ENCODE assay signal across 8 mouse cellular contexts in the genomic region with DNA sequence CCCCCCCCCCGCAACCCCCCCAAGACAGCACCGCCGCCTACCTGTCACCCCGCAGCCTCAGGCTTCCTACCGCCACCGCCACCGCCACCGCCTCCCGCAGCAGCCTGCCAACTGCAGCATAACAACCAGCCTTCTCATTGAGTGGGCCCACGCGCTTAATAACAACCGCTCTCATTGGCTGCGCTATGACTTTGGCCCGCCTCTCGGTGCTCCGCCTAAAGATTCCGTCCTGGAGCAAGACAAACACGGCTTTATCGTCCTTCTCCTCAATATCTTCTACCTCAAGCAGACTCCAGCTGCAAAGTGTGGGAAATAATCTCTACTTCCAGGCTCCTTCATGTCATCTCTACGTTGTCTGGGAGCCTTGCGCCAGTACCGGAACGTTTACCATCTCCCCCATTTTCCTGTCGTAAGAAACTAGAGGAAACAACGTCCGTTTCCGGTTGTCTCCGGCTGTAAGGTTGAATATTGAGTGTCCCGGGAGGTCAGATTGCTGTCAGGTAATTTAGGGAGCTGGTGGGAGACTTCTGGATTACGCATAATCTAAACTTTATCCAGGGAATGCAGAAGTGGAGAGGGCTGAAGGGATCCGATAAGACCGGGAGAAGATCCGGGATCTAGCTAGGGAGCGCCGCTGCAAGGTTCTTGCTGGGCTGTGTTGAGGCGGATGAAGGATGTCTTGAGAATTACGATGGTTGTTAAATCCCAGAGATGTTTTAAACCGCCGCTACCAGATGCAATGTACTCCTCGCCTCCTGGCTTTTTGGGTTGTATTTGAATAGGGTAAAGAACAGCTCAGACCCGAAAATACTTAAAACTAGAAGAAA. TPM values are rescaled to one million over a fixed set of nuclear protein-coding genes. Genes with fewer than 3 reads are reported as not detected.
DNase-seq lines count a peak whose midpoint lies in the region; ATAC-seq and TF ChIP-seq lines count a peak whose summit lies in the region.

Gene Fam126b, minus strand, starts transcription at position 153 of the 827 bp plus-strand sequence.
Gene Ndufb3, plus strand, starts transcription at position 214 of the 827 bp plus-strand sequence.

- H3K9ac ChIP-seq in heart, embryonic 11.5 days (ENCODE audit: low read depth, low read length): peak within 1 kb of the TSS; percentile 77
- H3K9ac ChIP-seq in kidney, embryonic 16.5 days (replicated peaks; ENCODE audit: low read length): peak within 1 kb of the TSS; percentile 92
- peak within 1 kb of the TSS; percentile 96 for H3K9ac ChIP-seq in liver, adult 2 months (ENCODE audit: low read depth, low read length)

- TF ChIP-seq CTCF in bone marrow macrophage, adult 2 months (IDR thresholded peaks at IDR 0.05; ENCODE audit: low read depth, low read length): no peak
- TF ChIP-seq CTCF in embryonic fibroblast, embryonic 13.5 days (IDR thresholded peaks at IDR 0.05; ENCODE audit: borderline replicate concordance, insufficient read depth, low read length): no peak
- TF ChIP-seq CTCF in liver, adult 2 months (IDR thresholded peaks at IDR 0.05; ENCODE audit: low read depth, low read length): no peak

- H3K79me2 ChIP-seq in liver, adult 2 months (ENCODE audit: control insufficient read depth, insufficient read depth, low read length): peaks cover 14% of the 10 kb centered on the region; the same call in 1 of the 2 replicates
- H3K79me2 ChIP-seq in myocyte (ENCODE audit: control insufficient read depth, insufficient read depth): peaks cover 64% of the 10 kb centered on the region

- H3ac ChIP-seq in myocyte (ENCODE audit: control insufficient read depth, insufficient read length): peak within 1 kb of the TSS; percentile 63

- H3K4me3 ChIP-seq in bone marrow macrophage, adult 2 months (ENCODE audit: insufficient read depth, low read length): peak within 1 kb of the TSS; percentile 93
- H3K4me3 ChIP-seq in embryonic fibroblast, embryonic 13.5 days (ENCODE audit: insufficient read depth, low read length): peak within 1 kb of the TSS; percentile 97
- H3K4me3 ChIP-seq in heart, embryonic 11.5 days (ENCODE audit: low read depth, low read length): peak within 1 kb of the TSS; percentile 86
- H3K4me3 ChIP-seq in kidney, embryonic 16.5 days (ENCODE audit: low read length): peak within 1 kb of the TSS; percentile 67
- peak within 1 kb of the TSS; percentile 96 for H3K4me3 ChIP-seq in liver, adult 2 months (ENCODE audit: insufficient read depth, low read depth, low read length)
- H3K4me3 ChIP-seq in myocyte: peak within 1 kb of the TSS; percentile 83

- H3K4me1 ChIP-seq in bone marrow macrophage, adult 2 months (ENCODE audit: control insufficient read depth, insufficient read depth, low read length): peaks cover 3% of the 10 kb centered on the region
- peaks cover 3% of the 10 kb centered on the region; the same call in 1 of the 2 replicates for H3K4me1 ChIP-seq in embryonic fibroblast, embryonic 13.5 days (ENCODE audit: control insufficient read depth, insufficient read depth, low read length)
- peaks cover 9% of the 10 kb centered on the region for H3K4me1 ChIP-seq in heart, embryonic 11.5 days (ENCODE audit: control insufficient read depth, insufficient read depth, low read length)
- peaks cover 10% of the 10 kb centered on the region; the same call in 1 of the 2 replicates for H3K4me1 ChIP-seq in kidney, embryonic 16.5 days (ENCODE audit: insufficient read depth, low read length)
- peaks cover 3% of the 10 kb centered on the region for H3K4me1 ChIP-seq in liver, adult 2 months (ENCODE audit: control insufficient read depth, insufficient read depth, low read length)

- peak within 1 kb of the TSS; percentile 93 for H3K4me2 ChIP-seq in heart, embryonic 11.5 days
- peak within 1 kb of the TSS; percentile 64 for H3K4me2 ChIP-seq in kidney, embryonic 16.5 days (replicated peaks; ENCODE audit: low read depth, low read length)
- peak within 1 kb of the TSS; percentile 91 for H3K4me2 ChIP-seq in myocyte (ENCODE audit: low read depth)

- H3K27me3 ChIP-seq in heart, embryonic 11.5 days (ENCODE audit: control insufficient read depth, insufficient read depth, low read length): no peaks in the 10 kb centered on the region
- no peaks in the 10 kb centered on the region for H3K27me3 ChIP-seq in kidney, embryonic 16.5 days (ENCODE audit: insufficient read depth, low read length)
- H3K27me3 ChIP-seq in liver, adult 2 months (ENCODE audit: control insufficient read depth, insufficient read depth, low read length): no peaks in the 10 kb centered on the region
- H3K27me3 ChIP-seq in myocyte (ENCODE audit: control insufficient read depth, insufficient read depth, insufficient read length): no peaks in the 10 kb centered on the region
- no peaks in the 10 kb centered on the region for H3K27me3 ChIP-seq in splenic B cell, adult 2 months (ENCODE audit: control insufficient read depth, insufficient read depth, low read length, poor library complexity, severe bottlenecking)

- no peaks in the 10 kb centered on the region for H3K9me3 ChIP-seq in heart, embryonic 11.5 days (replicated peaks; ENCODE audit: control insufficient read depth, low read length)
- H3K9me3 ChIP-seq in kidney, embryonic 16.5 days (ENCODE audit: low read length): no peaks in the 10 kb centered on the region

- WGBS in heart, embryonic 11.5 days (ENCODE audit: insufficient replicate concordance): 1% methylated on average over 41 of the region's 41 CpGs
- under 1% methylated on average over 36 of the region's 41 CpGs for WGBS in kidney, embryonic 16.5 days
- under 1% methylated on average over 41 of the region's 41 CpGs for WGBS in liver, adult 2 months

- no peak for TF ChIP-seq POLR2A in bone marrow macrophage, adult 2 months (IDR thresholded peaks at IDR 0.05; ENCODE audit: borderline replicate concordance, low read depth, low read length)
- TF ChIP-seq POLR2A in embryonic fibroblast, embryonic 13.5 days (IDR thresholded peaks at IDR 0.05; ENCODE audit: low read depth, low read length): peak; percentile 78
- peak; percentile 82 for TF ChIP-seq POLR2A in liver, adult 2 months (IDR thresholded peaks at IDR 0.05; ENCODE audit: extremely low read depth, insufficient read depth, low read length)
- peak; percentile 81 for TF ChIP-seq POLR2A in myocyte (IDR thresholded peaks at IDR 0.05; ENCODE audit: insufficient read length, low read depth)

- H3K27ac ChIP-seq in bone marrow macrophage, adult 2 months (ENCODE audit: insufficient read depth, low read depth, low read length): peak within 1 kb of the TSS; percentile 84
- peak within 1 kb of the TSS; percentile 55 for H3K27ac ChIP-seq in embryonic fibroblast, embryonic 13.5 days (ENCODE audit: insufficient read depth, low read length)
- H3K27ac ChIP-seq in heart, embryonic 11.5 days (ENCODE audit: low read depth, low read length): peak within 1 kb of the TSS; percentile 7; the same call in 1 of the 2 replicates
- peak within 1 kb of the TSS; percentile 74 for H3K27ac ChIP-seq in kidney, embryonic 16.5 days (ENCODE audit: low read length)
- H3K27ac ChIP-seq in liver, adult 2 months (replicated peaks; ENCODE audit: insufficient read depth, low read depth, low read length): peak within 1 kb of the TSS; percentile 94

- DNase-seq in A20 (ENCODE audit: low read depth, low spot score): peak; percentile 95
- peak; percentile 87 for DNase-seq in liver, adult 2 months (ENCODE audit: extremely low read depth, low read depth, low spot score)
- peak; percentile 91 for DNase-seq in splenic B cell, adult 2 months (ENCODE audit: low read depth, low spot score)

- no peaks in the 10 kb centered on the region; the same call in 1 of the 2 replicates for H3K36me3 ChIP-seq in heart, embryonic 11.5 days (ENCODE audit: control insufficient read depth, insufficient read depth, low read length)
- peaks cover 5% of the 10 kb centered on the region; the same call in 1 of the 2 replicates for H3K36me3 ChIP-seq in kidney, embryonic 16.5 days (ENCODE audit: insufficient read depth, low read length)
- H3K36me3 ChIP-seq in liver, adult 2 months (ENCODE audit: control insufficient read depth, insufficient read depth, low read length): peaks cover 4% of the 10 kb centered on the region; the same call in 1 of the 2 replicates
- H3K36me3 ChIP-seq in myocyte (ENCODE audit: control insufficient read depth, insufficient read depth): no peaks in the 10 kb centered on the region
- H3K36me3 ChIP-seq in splenic B cell, adult 2 months (ENCODE audit: control insufficient read depth, insufficient read depth, low read length, poor library complexity, severe bottlenecking): no peaks in the 10 kb centered on the region

- ATAC-seq in heart, embryonic 11.5 days (replicated peaks; ENCODE audit: insufficient number of reproducible peaks, low FRiP score, low TSS enrichment): peak; percentile 96
- peak; percentile 99 for ATAC-seq in kidney, embryonic 16.5 days (ENCODE audit: low FRiP score, low TSS enrichment)

TF ChIP-seq in myocyte, 11 proteins besides CTCF, POLR2A, EP300 and RAD21 (continues in another document):
- TF ChIP-seq REST (IDR thresholded peaks at IDR 0.05; ENCODE audit: insufficient read depth, insufficient read length): no peak
- no peak for TF ChIP-seq CEBPB (IDR thresholded peaks at IDR 0.05; ENCODE audit: insufficient read depth, poor library complexity, severe bottlenecking)
- TF ChIP-seq USF1 (IDR thresholded peaks at IDR 0.05; ENCODE audit: low read depth): peak; percentile 44
- TF ChIP-seq MYOG (IDR thresholded peaks at IDR 0.05; ENCODE audit: control insufficient read depth in 1 of 3, insufficient read depth in 1 of 3, insufficient read length in 2 of 3, low read depth in 2 of 3): peak in 1 of 3 experiments; percentile 57
- TF ChIP-seq MYOD1 (IDR thresholded peaks at IDR 0.05; ENCODE audit: control insufficient read depth in 1 of 3, insufficient read length in 2 of 3, low read depth in 2 of 3): peak in 1 of 3 experiments; percentile 41

RNA-seq across cellular contexts. Expression of gene Fam126b, which starts in this region (rescaled TPM):
- 5.9 and 9.1 TPM in 2 replicates for polyA plus RNA-seq in bone marrow macrophage, adult 2 months (2012; ENCODE audit: insufficient read depth, insufficient read length, missing spikeins)
- polyA plus RNA-seq in embryonic fibroblast, embryonic 13.5 days (2011; ENCODE audit: insufficient read length, low read depth, missing spikeins): 7.8 and 15.5 TPM in 2 replicates
- 5.2 and 6.4 TPM in 2 replicates for polyA plus RNA-seq in heart, embryonic 11.5 days (2014; fragmentation: Nextera tagmentation; extraction: Ambion mirVana)
- polyA plus RNA-seq in kidney, embryonic 16.5 days (2015; fragmentation: Nextera tagmentation; extraction: Ambion mirVana): 10.1 and 12.6 TPM in 2 replicates
- 22.6 and 33.0 TPM in 2 replicates for total RNA-seq in liver, adult 2 months (2014; rRNA removed)
- 1.8 and 2.3 TPM in 2 replicates for polyA plus RNA-seq in liver, adult 2 months (2012; rRNA removed)
- 1.1 TPM for polyA plus RNA-seq in myocyte (2012; fragmentation: generic; extraction: Trizol)

RNA-seq across cellular contexts. Expression of gene Ndufb3, which starts in this region (rescaled TPM):
- 94.5 and 121 TPM in 2 replicates for polyA plus RNA-seq in bone marrow macrophage, adult 2 months (2012; ENCODE audit: insufficient read depth, insufficient read length, missing spikeins)
- 63.8 and 66.8 TPM in 2 replicates for polyA plus RNA-seq in embryonic fibroblast, embryonic 13.5 days (2011; ENCODE audit: insufficient read length, low read depth, missing spikeins)
- 195 and 206 TPM in 2 replicates for polyA plus RNA-seq in heart, embryonic 11.5 days (2014; fragmentation: Nextera tagmentation; extraction: Ambion mirVana)
- 161 and 167 TPM in 2 replicates for polyA plus RNA-seq in kidney, embryonic 16.5 days (2015; fragmentation: Nextera tagmentation; extraction: Ambion mirVana)
- total RNA-seq in liver, adult 2 months (2014; rRNA removed): 116 and 196 TPM in 2 replicates
- 48.0 and 52.4 TPM in 2 replicates for polyA plus RNA-seq in liver, adult 2 months (2012; rRNA removed)
- polyA plus RNA-seq in myocyte (2012; fragmentation: generic; extraction: Trizol): 130 TPM

Comparison
In these comparisons a context has a peak if more than half of its experiments do, and no peak if none do; other contexts are left out.
1. Peak in every context shown above with its lines: DNase-seq, ATAC-seq, H3K4me3 ChIP-seq and H3K27ac ChIP-seq.
2. H3K27ac ChIP-seq: peak in every context shown above with its lines; median percentile 94 in liver, adult 2 months; 84 in bone marrow macrophage, adult 2 months; 74 in kidney, embryonic 16.5 days; 55 in embryonic fibroblast, embryonic 13.5 days; 7 in heart, embryonic 11.5 days.